Mouse (Mus musculus): ENCODE data around the gene Hadha. TPM values are rescaled to one million over a fixed set of nuclear protein-coding genes. Genes with fewer than 3 reads are reported as not detected.

Hadha gene
- polyA plus RNA-seq, 1 experiment from 2014 or later: 122 TPM

- no peaks in the 10 kb centered on the region for H3K27me3 ChIP-seq (replicated peaks; ENCODE audit: control insufficient read depth, insufficient read depth, low read length)
- DNase-seq (ENCODE audit: low spot score) (no peak), ATAC-seq (replicated peaks; ENCODE audit: low FRiP score) (no peak)
- 89% methylated on average over 12 of the region's 12 CpGs for WGBS
- no peaks in the 10 kb centered on the region for H3K9me3 ChIP-seq (ENCODE audit: control insufficient read depth, low read length)
- no peak overlapping the region for H3K9ac ChIP-seq (ENCODE audit: low read depth, low read length)
- H3K4me3 ChIP-seq (ENCODE audit: low read depth, low read length): no peak overlapping the region
- peaks cover 11% of the 10 kb centered on the region for H3K36me3 ChIP-seq (ENCODE audit: control insufficient read depth, insufficient read depth, low read length)
- H3K4me2 ChIP-seq: no peak overlapping the region
- H3K27ac ChIP-seq (ENCODE audit: low read depth, low read length): no peak overlapping the region
- no peaks in the 10 kb centered on the region for H3K4me1 ChIP-seq (replicated peaks; ENCODE audit: control insufficient read depth, insufficient read depth, low read length)
These were observed 32.9 kb upstream of the Hadha start for GRCm38 (mm10) chr5:30187687-30188485.

- WGBS: 75% methylated on average over 4 of the region's 4 CpGs
- peaks cover 21% of the 10 kb centered on the region for H3K36me3 ChIP-seq (ENCODE audit: control insufficient read depth, insufficient read depth, low read length)
These were observed 20.8 kb upstream of the Hadha start for GRCm38 (mm10) chr5:30175811-30176210.

GRCm38 (mm10) chr5:30172931-30173692 is 18.1 kb upstream of the Hadha start:
- no peak overlapping the region for H3K4me3 ChIP-seq (ENCODE audit: low read depth, low read length)
- no peaks in the 10 kb centered on the region for H3K27me3 ChIP-seq (replicated peaks; ENCODE audit: control insufficient read depth, insufficient read depth, low read length)
- ATAC-seq (replicated peaks; ENCODE audit: low FRiP score) (no peak), DNase-seq (ENCODE audit: low spot score) (no peak)
- no peak overlapping the region for H3K4me2 ChIP-seq
- H3K9ac ChIP-seq (ENCODE audit: low read depth, low read length): no peak overlapping the region
- H3K36me3 ChIP-seq (ENCODE audit: control insufficient read depth, insufficient read depth, low read length): peaks cover 17% of the 10 kb centered on the region
- no peaks in the 10 kb centered on the region for H3K9me3 ChIP-seq (ENCODE audit: control insufficient read depth, low read length)
- WGBS: 70% methylated on average over 20 of the region's 20 CpGs
- no peaks in the 10 kb centered on the region for H3K4me1 ChIP-seq (replicated peaks; ENCODE audit: control insufficient read depth, insufficient read depth, low read length)
- H3K27ac ChIP-seq (ENCODE audit: low read depth, low read length): no peak overlapping the region

More at GRCm38 (mm10) chr5:30175811-30176210, 20.8 kb upstream of the Hadha start:
- H3K27me3 ChIP-seq (replicated peaks; ENCODE audit: control insufficient read depth, insufficient read depth, low read length): no peaks in the 10 kb centered on the region
- ATAC-seq (replicated peaks; ENCODE audit: low FRiP score): no peak
- H3K4me3 ChIP-seq (ENCODE audit: low read depth, low read length): no peak overlapping the region
- H3K9me3 ChIP-seq (ENCODE audit: control insufficient read depth, low read length): no peaks in the 10 kb centered on the region
- no peaks in the 10 kb centered on the region for H3K4me1 ChIP-seq (replicated peaks; ENCODE audit: control insufficient read depth, insufficient read depth, low read length)
- DNase-seq (ENCODE audit: low spot score): no peak
- no peak overlapping the region for H3K4me2 ChIP-seq
- H3K27ac ChIP-seq (ENCODE audit: low read depth, low read length): no peak overlapping the region
- no peak overlapping the region for H3K9ac ChIP-seq (ENCODE audit: low read depth, low read length)

- Histone ChIP-seq H3K4me3 (ENCODE audit: low read depth, low read length) (no peak overlapping the region), H3K4me2 (no peak overlapping the region), H3K27ac (ENCODE audit: low read depth, low read length) (no peak overlapping the region), H3K4me1 (replicated peaks; ENCODE audit: control insufficient read depth, insufficient read depth, low read length) (no peaks in the 10 kb centered on the region), H3K36me3 (ENCODE audit: control insufficient read depth, insufficient read depth, low read length) (peaks cover 14% of the 10 kb centered on the region), H3K9me3 (ENCODE audit: control insufficient read depth, low read length) (no peaks in the 10 kb centered on the region), H3K27me3 (replicated peaks; ENCODE audit: control insufficient read depth, insufficient read depth, low read length) (no peaks in the 10 kb centered on the region), H3K9ac (ENCODE audit: low read depth, low read length) (no peak overlapping the region)
- ATAC-seq (replicated peaks; ENCODE audit: low FRiP score) (no peak), DNase-seq (ENCODE audit: low spot score) (no peak)
These were observed 17.2 kb upstream of the Hadha start for GRCm38 (mm10) chr5:30172115-30172514.

- WGBS: 82% methylated on average over 5 of the region's 5 CpGs
- no peak overlapping the region for H3K27ac ChIP-seq (ENCODE audit: low read depth, low read length)
- no peak overlapping the region for H3K9ac ChIP-seq (ENCODE audit: low read depth, low read length)
- no peaks in the 10 kb centered on the region for H3K4me1 ChIP-seq (replicated peaks; ENCODE audit: control insufficient read depth, insufficient read depth, low read length)
- DNase-seq (ENCODE audit: low spot score) (no peak), ATAC-seq (replicated peaks; ENCODE audit: low FRiP score) (no peak)
- no peaks in the 10 kb centered on the region for H3K9me3 ChIP-seq (ENCODE audit: control insufficient read depth, low read length)
- H3K36me3 ChIP-seq (ENCODE audit: control insufficient read depth, insufficient read depth, low read length): peaks cover 5% of the 10 kb centered on the region; the same call in 1 of the 2 replicates
- H3K4me3 ChIP-seq (ENCODE audit: low read depth, low read length): no peak overlapping the region
- no peak overlapping the region for H3K4me2 ChIP-seq
- no peaks in the 10 kb centered on the region for H3K27me3 ChIP-seq (replicated peaks; ENCODE audit: control insufficient read depth, insufficient read depth, low read length)
These were observed 15.5 kb upstream of the Hadha start for GRCm38 (mm10) chr5:30170303-30170940.

- no peaks in the 10 kb centered on the region for H3K9me3 ChIP-seq (ENCODE audit: control insufficient read depth, low read length)
- 86% methylated on average over 5 of the region's 5 CpGs for whole genome bisulfite sequencing
- H3K36me3 ChIP-seq (ENCODE audit: control insufficient read depth, insufficient read depth, low read length): 0 out of 2 replicates have a peak, but pooled peaks cover under 1% of the 10 kb centered on the region
- DNase-seq (ENCODE audit: low spot score) (no peak), ATAC-seq (replicated peaks; ENCODE audit: low FRiP score) (no peak)
- H3K4me1 ChIP-seq (replicated peaks; ENCODE audit: control insufficient read depth, insufficient read depth, low read length): no peaks in the 10 kb centered on the region
- no peak overlapping the region for H3K4me2 ChIP-seq
- no peak overlapping the region for H3K27ac ChIP-seq (ENCODE audit: low read depth, low read length)
- no peaks in the 10 kb centered on the region for H3K27me3 ChIP-seq (replicated peaks; ENCODE audit: control insufficient read depth, insufficient read depth, low read length)
- no peak overlapping the region for H3K4me3 ChIP-seq (ENCODE audit: low read depth, low read length)
- no peak overlapping the region for H3K9ac ChIP-seq (ENCODE audit: low read depth, low read length)
These were observed 10.4 kb upstream of the Hadha start for GRCm38 (mm10) chr5:30165234-30165946.

- DNase-seq (ENCODE audit: low spot score): no peak
- 75% methylated on average over 6 of the region's 6 CpGs for WGBS
- H3K4me1 ChIP-seq (replicated peaks; ENCODE audit: control insufficient read depth, insufficient read depth, low read length): no peaks in the 10 kb centered on the region
These were observed 7.4 kb upstream of the Hadha start for GRCm38 (mm10) chr5:30162339-30162738.

GRCm38 (mm10) chr5:30161836-30162235 is 6.9 kb upstream of the Hadha start:
- no peak for ATAC-seq (replicated peaks; ENCODE audit: low FRiP score)
- Histone ChIP-seq H3K36me3 (ENCODE audit: control insufficient read depth, insufficient read depth, low read length) (0 out of 2 replicates have a peak, but pooled peaks cover 2% of the 10 kb centered on the region), H3K9ac (ENCODE audit: low read depth, low read length) (no peak overlapping the region), H3K27me3 (replicated peaks; ENCODE audit: control insufficient read depth, insufficient read depth, low read length) (no peaks in the 10 kb centered on the region), H3K9me3 (ENCODE audit: control insufficient read depth, low read length) (no peaks in the 10 kb centered on the region), H3K27ac (ENCODE audit: low read depth, low read length) (no peak overlapping the region), H3K4me1 (replicated peaks; ENCODE audit: control insufficient read depth, insufficient read depth, low read length) (no peaks in the 10 kb centered on the region), H3K4me2 (no peak overlapping the region), H3K4me3 (ENCODE audit: low read depth, low read length) (no peak overlapping the region)
- no peak for DNase-seq (ENCODE audit: low spot score)
- WGBS: 93% methylated on average over 1 of the region's 1 CpGs

More at GRCm38 (mm10) chr5:30162339-30162738, 7.4 kb upstream of the Hadha start:
- no peak for ATAC-seq (replicated peaks; ENCODE audit: low FRiP score)
- H3K9me3 ChIP-seq (ENCODE audit: control insufficient read depth, low read length): no peaks in the 10 kb centered on the region
- no peak overlapping the region for H3K27ac ChIP-seq (ENCODE audit: low read depth, low read length)
- no peaks in the 10 kb centered on the region for H3K27me3 ChIP-seq (replicated peaks; ENCODE audit: control insufficient read depth, insufficient read depth, low read length)
- H3K9ac ChIP-seq (ENCODE audit: low read depth, low read length): no peak overlapping the region
- no peak overlapping the region for H3K4me3 ChIP-seq (ENCODE audit: low read depth, low read length)
- H3K4me2 ChIP-seq: no peak overlapping the region
- H3K36me3 ChIP-seq (ENCODE audit: control insufficient read depth, insufficient read depth, low read length): 0 out of 2 replicates have a peak, but pooled peaks cover 2% of the 10 kb centered on the region
